Mouse (Mus musculus): ENCODE measurements around the gene Ago1. TPM values are rescaled to one million over a fixed set of nuclear protein-coding genes. Genes with fewer than 3 reads are reported as not detected.

Ago1 gene
- total RNA-seq (2021): 10 to 100 TPM; 10.4 to 12.0 TPM
- long read RNA-seq, experiment 1, partial matches to known transcripts: 0 of 2 reads
- long read RNA-seq, experiment 1, other reads (novel, unspliced or antisense): 2 of 2 reads
- long read RNA-seq, experiment 2, partial matches to known transcripts: 0 of 3 reads
- long read RNA-seq, experiment 2, other reads (novel, unspliced or antisense): 3 of 3 reads

DNA sequence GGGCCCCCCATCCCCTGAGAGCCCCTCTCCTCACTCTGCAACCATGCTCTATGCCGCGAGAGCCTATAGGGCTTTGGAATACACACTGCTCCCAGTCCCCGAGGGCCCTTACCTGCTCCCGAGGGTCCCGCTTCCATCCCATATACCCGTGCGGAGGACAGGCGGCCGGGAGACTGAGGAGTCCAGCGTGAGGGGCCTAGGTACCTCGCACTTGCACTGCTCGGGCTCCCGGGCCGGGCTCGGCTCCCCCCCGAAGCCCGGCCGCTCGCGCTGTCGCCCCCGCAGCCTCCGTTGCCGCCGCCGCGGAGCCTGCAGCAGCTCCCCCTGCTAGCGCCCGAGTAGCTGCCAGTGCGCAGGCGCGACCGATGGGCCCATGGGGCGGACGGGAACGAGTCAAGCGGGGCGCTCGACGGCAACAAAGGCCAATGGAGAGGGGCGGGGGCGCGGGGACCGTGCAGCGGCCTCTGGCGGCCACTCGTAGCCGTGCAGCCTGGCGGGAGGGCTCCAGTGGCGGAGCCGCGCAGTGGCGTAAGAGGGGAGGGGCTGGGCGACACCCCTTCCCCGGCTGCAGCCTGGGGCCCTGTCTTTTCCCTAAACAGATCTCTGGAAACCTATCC is at the start of gene Ago1:
Ago1 (minus strand) TSS at position 299 of the 617 bp plus-strand sequence.
- peak; percentile 95 to 97 for DNase-seq

- DNase-seq: no peak
These were observed 44.1 kb upstream of the Ago1 start for GRCm38 (mm10) chr4:126512308-126513066.

DNA sequence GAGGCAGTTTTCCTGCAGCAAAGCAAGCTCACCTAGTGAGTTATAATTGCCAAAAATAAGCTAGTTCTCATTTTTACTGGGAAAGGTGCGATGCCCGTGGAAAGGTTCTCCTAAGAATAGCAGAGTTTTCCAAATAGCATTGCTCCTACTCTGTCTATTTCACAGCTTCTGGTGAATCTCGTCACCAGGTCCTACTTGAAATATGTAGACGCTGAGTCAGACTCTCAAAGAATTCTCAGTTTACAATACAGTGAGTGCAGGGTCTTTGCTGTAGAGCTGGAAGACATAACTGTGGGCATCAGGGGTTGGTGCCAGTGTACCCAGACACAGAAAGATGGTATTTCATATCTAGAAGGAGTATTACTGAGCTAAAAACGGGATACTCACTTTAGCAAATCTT is 42.6 kb upstream of the Ago1 start:
- no peak for DNase-seq

GRCm38 (mm10) chr4:126509072-126509471 is 40.7 kb upstream of the Ago1 start:
- DNase-seq: no peak

DNA sequence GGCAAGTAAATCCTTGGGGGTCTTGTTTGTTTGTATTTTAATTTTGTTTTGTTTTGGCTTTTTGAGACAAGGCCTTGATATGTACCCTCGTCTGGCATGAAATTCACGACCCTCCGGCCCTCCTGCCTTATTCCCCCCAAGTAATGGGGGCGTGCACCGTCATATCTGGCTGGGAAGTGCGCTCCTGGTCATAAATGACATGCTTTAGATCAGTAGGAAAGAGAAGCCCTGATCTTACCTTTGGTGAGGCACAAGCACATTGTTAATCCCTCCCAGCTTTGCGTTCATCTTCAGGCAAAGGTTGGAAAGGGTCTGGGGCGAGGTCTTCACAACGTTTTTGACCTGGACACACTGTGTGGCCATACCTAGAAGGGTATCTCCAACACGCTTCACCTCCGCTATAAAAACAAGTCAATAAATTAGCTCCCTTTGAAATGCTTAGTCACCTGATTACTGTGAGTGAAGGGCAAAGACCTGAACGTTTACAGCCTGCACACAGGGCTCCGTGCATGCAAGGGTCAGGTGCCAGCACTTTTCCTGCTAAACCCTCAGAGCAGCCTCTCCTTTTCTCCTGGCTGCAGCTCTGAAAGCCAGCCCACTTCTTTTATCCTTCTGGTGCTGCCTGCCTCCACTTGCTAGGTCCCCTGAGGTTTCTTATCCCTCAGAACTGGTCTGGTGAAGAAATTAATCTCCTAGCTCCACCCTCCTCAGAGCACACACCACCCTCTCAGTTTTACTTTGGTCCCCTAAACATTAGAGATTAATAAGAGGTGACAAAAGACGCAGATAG is 39.9 kb upstream of the Ago1 start:
- DNase-seq: no peak

- no peak for DNase-seq
These were observed 34.6 kb upstream of the Ago1 start for GRCm38 (mm10) chr4:126502977-126503309.

GRCm38 (mm10) chr4:126502141-126502976 is 34.0 kb upstream of the Ago1 start:
- DNase-seq: peak; percentile 16 to 25

- DNase-seq: no peak
These were observed 30.2 kb upstream of the Ago1 start for GRCm38 (mm10) chr4:126498601-126499000.

DNA sequence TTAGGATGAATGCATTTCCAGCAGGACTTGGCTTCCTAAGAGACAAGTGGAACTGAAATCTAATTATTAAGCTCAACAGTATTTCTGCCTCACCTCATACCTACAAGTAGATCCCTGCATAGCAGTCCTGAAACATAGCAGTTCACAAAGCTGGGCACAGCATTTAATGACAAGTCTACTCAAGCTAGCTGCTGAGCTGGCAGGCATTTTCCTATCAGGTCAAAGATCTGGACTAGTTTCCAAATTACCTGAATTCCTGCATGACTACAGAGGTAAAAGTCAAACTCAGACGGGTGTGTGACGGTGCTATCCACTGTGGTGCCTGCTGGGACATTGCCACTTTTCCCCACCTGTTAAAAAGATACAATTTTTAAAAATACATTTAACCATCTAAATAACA is 28.6 kb upstream of the Ago1 start:
- no peak for DNase-seq

DNA sequence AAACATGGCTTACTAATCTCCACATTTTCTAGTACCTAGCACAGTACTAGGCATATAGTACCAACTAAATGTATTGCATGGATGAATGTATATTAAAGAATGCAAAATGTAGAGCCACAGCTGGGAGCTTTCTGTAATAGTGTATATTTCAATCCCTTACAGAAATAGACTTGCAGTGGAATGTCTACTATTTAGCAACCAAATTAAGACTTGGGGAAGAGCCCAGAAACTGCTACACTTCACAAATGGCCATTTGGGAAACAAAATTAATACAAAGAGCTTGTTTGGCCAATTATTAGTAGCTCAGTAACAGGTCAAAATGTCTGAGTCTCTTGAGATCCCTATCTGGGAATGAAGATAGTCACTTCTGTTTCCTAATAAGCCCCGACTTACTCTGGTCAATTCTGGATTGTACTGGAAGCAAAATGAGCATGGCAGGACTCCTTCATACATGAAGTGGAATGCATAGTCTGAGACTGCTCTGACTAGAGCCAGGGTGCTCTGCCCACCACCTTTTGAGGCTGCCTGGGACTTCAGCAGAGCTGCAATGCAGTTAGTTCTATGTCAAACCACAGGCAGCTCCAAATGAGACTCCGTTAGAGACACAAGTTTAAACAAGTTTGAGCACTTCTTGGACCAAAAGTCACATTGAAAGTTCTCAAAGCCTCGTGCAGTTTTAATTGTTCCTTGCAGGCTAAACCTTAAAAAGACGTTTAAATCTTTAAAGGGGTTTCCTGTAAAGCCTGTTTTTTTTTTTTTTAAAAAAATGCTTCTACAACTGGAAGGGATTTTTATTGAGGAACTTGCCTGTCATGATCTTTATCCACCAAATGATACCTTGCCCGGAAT is 27.8 kb upstream of the Ago1 start:
- DNase-seq: no peak

- DNase-seq: no peak
These were observed 27.1 kb upstream of the Ago1 start for GRCm38 (mm10) chr4:126495453-126495852.

DNA sequence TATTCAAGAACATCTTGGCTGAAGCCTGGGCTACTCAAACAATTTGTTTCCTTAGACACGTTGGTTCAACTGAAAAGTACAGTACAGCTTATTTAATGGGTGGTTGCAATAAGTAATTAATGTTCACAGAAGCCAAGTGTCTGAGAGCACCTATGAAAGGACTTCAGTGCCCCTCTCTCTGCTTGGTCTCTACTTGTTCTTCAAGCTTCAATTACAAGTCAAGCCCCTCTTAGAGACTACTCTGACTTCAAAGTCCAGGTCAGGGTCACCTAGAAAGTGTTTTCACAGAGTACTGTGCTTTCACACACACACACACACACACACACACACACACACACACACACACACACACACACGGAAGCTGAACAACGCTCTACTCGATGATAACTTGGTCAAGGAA is 25.0 kb upstream of the Ago1 start:
- DNase-seq: no peak

DNA sequence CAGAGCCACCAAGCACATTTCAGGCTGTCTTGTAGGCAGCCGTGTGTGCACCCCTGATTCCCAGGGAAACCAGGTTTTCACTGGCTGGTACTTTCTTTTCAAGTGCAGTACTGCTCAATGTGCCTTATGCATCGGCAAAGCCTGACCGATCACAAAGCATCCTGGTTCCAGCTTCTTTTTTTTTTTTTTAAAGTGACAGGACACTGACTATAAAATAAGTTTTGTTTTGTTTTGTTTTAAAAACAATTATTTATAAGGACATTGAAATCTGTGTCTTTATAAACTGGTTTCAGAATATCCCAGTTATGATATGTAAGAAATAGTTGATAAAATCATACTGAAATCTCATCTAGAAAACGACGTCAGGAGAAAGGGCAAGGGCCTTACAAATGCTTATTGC is 23.6 kb upstream of the Ago1 start:
- DNase-seq: no peak

- no peak for DNase-seq
These were observed 22.3 kb upstream of the Ago1 start for GRCm38 (mm10) chr4:126490726-126491125.

DNA sequence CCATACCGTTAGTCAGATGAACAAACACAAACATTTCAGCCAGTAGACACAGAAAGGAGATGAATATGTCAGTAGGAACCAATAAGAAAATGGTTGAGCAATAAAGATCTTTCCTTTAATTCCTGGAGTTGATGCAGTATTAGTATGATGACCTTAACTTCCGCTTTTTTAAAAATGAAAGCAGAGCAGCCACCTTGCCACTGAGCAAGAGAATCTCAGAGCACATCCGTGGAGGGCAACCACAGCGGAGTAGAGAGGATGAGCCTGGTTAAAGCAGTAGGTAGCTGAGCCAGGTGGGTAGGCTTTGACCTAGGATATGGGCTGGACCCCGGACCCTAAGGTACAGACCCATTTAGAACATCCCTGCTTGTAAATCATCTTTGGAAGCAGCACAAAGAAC is 21.4 kb upstream of the Ago1 start:
- no peak for DNase-seq

- no peak for DNase-seq
These were observed 17.8 kb upstream of the Ago1 start for GRCm38 (mm10) chr4:126486217-126486616.

GRCm38 (mm10) chr4:126485065-126485464 is 16.7 kb upstream of the Ago1 start:
- DNase-seq: no peak

DNA sequence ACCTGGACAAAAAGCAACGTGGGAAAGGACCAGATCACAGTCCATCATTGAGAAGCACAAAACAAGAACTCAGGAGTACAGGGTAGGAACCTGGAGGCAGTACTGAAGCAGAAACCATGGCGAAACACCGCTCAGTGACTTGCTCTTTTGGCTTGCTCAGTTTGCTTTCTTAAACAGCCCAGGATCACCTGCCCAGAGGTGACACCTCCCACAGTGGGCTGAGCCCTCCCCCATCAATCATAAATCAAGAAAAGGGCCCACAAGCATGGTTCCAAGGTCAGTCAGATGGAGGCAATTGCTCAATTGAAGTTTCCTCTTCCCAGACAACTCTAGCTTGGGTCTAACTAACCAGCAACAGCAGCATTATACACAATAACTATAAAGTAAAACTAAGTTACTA is 15.5 kb upstream of the Ago1 start:
- DNase-seq: no peak

DNA sequence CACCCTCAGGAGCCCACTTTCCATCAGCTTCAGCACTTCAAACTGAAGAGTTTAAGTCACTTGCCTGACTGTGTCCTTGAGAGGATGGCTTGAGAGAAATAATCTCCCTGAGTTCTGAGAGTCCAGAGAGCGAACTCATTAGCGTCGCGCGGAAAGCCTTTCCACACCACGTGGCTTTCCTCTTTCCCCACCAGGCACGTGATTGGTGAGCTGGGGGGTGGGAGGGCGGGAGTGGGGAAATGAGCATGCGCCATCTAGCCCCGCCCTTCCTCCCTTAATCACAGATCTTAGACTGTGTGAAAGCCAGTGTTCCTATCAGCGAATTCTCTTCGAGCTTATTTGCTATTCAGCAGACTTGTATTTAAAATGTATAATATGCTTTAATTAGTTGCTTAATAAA is 14.6 kb upstream of the Ago1 start:
- no peak for DNase-seq

GRCm38 (mm10) chr4:126481461-126481860 is 13.1 kb upstream of the Ago1 start:
- DNase-seq: no peak

GRCm38 (mm10) chr4:126480288-126480687 is 11.9 kb upstream of the Ago1 start:
- DNase-seq: no peak
